Mouse (Mus musculus) left cerebral cortex, postnatal 36 days (tissue): ENCODE data around the gene Olfr628. TPM values are rescaled to one million over a fixed set of nuclear protein-coding genes. Genes with fewer than 3 reads are reported as not detected.
"Not testable (repeated sequence)": the region's sequence is repeated elsewhere in the genome, so short reads cannot be mapped to it uniquely, and the experiment has no call there.

Experiments used
- DNase-seq, 2 experiments: peaks; one replicate each; pipeline ENCODE4 v3.0.0; 2021 to 2022; ENCODE audit warnings: low spot score in 2 of 2, mixed read lengths in 1 of 2
- intact Hi-C: fragments of 180-260 bp; cut with DNase I; formaldehyde crosslinking; loops from one replicate; pipeline ENCODE4 v1.15.1; 2025
- total RNA-seq, 2 experiments: library from RNA; stranded (reverse); gene quantifications; 2 replicates each; pipeline ENCODE4 v1.2.3; 2021

Olfr628 gene
- total RNA-seq = not detected

DNA sequence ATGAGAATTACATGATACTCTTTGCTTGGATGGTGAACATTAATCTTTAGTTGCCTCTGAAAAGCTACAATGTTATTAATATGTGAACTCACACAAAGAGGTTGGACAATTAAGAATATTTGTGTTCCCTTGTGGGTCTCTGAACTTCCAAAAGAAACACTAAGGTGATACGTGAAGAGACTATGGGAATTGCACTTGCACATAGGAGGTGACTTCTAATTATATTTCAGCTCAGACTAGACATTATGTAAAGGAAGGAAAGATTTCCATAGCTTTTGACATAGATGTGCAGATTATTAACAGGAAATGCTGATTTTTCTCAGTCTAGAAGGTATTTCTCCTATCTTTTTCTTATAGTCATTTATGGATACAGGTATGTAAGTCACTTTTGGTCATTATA is at the start of gene Olfr628:
TSS of gene Olfr628 (plus strand) at position 301 of the 400 bp plus-strand sequence.
- intact Hi-C loops = no loop called here
- no peak for DNase-seq

DNA sequence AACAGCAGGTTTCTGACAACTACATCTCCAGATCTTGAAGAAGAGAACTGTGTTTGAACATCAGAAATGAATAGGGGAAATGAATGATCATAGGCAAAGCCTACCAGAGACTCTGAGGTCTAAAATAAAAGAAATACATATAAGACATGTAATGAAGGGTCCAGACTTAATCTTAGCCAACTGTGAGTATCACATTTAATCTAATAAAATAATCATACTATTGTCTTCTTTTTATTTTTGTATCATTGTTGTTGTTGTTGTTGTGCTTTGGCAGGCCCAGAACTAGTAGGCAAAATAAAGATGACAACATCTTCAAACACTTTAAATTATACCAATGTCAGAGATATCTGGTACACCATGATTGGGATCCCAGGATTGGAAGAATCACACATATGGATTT is 47.8 kb upstream of the Olfr628 start, which contains the start of gene Olfr625-ps1:
TSS of gene Olfr625-ps1 (plus strand) at position 301 of the 400 bp plus-strand sequence.
- intact Hi-C loops = no loop called here
- DNase-seq = no peak

DNA sequence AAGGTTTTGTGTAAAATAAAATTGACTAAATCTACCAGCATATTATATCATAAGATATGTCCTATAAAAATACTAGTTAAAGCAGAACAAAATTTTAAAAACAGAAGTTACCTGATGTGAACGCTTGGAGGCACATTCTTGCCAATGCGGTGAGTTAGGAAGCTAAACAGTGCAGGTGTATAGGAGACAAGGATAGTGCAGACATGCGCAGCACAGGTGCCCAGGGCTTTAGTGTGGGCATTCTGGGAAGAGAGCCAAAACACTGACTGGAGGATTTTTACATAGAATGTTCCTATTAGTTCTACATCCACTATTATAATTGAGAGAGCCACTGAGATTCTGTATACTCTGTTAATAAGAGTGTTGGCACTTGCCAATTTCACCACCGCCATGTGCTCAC is 30.7 kb upstream of the Olfr628 start:
- intact Hi-C loops = no loop called here
- DNase-seq = no peak

DNA sequence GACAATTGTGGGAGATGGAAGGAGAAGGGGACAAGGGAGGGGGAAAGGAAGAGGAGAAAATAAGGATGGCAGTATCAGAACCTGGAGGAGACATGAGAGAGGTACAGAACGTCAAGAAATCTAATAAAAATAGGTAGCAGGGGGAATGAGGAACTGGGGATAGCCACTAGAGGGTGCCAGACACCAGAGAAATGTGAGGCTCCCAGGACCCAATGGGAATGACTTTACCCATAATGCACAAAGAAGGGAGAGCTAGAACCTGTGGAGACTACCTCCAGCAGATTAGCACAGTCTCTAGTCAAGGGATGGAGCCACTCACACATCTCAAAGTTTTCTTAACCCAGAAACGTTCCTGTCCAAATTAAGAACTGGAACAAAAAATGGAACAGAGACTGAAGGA is 18.1 kb upstream of the Olfr628 start:
- DNase-seq = no peak
- intact Hi-C loops = no loop called here

DNA sequence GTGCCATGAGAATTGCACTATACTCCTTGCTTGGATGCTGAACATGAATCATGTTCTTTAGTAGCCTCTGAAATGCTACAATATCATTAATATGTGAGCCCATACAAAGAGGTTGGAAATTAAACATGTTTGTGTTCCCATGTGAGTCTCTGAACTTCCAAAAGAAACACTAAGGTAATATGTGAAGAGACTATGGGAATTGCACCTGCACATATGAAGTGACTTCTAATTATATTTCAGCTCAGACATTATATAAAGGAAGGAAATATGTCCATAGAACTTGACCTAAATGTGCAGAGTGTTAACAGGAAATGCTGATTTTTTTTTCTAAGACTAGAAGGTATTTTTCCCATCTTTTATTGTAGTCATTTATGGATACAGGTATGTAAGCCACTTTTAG is 15.8 kb upstream of the Olfr628 start, which contains the start of gene Olfr243:
TSS of gene Olfr243 (plus strand) at position 301 of the 400 bp plus-strand sequence.
- no peak for DNase-seq
- intact Hi-C loops = no loop called here

DNA sequence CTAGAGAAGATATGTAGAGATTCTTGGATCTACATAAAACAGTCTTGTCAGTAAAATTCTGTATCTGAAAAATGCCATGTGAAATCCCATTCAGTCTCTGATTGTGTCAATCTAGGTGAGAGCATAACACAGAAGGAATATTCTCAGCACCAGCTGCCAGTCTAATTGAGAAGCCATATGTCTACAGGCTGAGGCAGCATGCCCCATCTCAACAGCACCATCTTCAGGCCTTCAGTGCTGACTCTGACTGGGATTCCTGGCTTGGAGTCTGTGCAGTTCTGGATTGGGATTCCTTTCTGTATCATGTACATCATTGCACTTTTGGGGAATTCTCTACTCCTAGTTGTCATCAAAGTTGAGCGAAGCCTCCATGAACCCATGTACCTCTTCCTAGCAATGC is 13.8 kb upstream of the Olfr628 start:
- DNase-seq, intact Hi-C loops: not testable (repeated sequence)

DNA sequence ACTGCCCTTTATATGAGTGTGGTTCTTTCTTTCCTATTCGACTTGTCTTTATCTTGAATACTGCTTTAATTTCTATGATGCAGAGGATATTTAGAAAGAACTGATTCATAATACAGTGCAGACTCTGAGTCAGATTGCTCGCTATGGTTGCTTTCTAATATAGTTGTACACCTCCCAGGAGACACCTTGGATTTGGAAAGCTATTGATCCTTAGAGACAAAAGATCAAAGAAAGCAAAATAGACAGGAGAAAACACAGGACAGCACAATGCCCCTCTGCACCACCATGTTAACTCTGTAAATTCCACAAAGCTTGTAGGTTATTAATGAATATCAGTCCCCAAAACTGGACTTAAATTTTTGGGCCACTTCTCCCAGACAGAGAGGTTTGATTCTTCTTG is 14.7 kb downstream of the Olfr628 start, which contains the start of gene Olfr629:
TSS of gene Olfr629 (minus strand) at position 101 of the 400 bp plus-strand sequence.
- DNase-seq = no peak
- intact Hi-C loops = no loop called here

DNA sequence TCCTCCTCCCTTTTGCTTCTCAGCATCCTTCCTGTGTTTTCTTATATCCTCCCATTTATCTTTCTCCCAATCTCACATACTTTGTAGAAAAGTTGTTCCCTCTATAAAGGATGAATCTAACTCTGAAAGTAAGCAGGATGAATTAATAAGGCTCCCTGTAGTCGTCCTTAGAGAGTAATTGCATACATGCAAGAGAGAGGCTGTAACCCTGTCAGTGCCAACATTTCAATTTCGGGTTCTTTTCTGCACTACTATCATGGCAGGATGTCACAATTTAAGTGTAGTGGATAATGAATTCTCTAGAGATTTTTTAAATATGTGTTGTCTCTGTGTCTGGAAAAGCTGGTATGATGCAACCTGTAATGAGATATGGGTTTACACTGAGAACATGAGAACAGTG is 27.1 kb downstream of the Olfr628 start, which contains the start of gene Olfr630:
TSS of gene Olfr630 (minus strand) at position 101 of the 400 bp plus-strand sequence.
- intact Hi-C loops = no loop called here
- DNase-seq = no peak

DNA sequence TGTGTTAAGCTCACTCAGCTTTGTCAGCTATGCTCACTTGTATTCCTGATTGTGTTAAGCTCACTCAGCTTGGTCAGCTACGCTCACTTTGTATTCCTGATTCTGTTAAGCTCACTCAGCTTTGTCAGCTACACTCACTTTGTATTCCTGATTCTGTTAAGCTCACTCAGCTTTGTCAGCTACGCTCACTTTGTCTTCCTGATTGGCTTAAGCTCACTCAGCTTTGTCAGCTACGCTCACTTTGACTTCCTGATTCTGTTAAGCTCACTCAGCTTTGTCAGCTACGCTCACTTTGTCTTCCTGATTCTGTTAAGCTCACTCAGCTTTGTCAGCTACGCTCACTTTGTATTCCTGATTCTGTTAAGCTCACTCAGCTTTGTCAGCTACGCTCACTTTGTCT is 32.0 kb downstream of the Olfr628 start:
- DNase-seq, intact Hi-C loops: not testable (repeated sequence)

DNA sequence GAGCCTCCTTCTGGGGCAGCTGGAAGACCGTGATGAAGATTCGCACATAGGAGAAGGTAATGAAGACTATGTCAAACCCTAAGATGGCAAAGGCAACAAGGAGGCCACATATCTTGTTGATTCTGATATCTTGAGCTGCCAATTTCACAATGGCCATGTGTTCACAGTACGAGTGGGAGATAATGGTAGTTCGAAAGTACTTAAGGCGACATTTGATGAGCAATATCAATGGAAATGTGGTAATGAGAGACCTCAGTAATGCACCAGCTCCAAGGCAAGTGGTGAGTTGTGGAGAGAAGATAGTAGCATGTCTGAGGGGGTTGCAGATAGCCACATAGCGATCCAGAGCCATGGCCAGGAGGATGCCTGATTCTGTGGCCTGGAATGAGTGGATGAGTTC is 37.5 kb downstream of the Olfr628 start:
- intact Hi-C loops, DNase-seq: not testable (repeated sequence)

DNA sequence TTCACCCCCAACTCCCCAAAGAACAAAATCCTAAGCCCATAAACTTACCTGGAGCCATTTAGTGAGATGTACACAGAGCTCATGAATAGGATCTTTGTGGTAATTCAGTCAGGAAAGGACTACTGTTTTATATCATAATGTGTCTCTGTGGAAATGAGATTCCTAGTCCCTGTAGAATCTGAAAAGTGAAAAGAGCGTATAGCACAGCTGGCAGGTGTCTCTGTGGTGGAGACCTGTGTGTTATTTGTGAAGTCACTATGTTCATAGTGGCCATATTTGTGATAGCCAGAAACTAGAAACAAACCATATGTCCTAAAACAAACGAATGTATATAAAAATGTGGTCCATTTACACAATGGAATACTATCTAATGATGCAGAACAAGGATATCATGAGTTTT is 41.3 kb downstream of the Olfr628 start, which contains the start of gene Olfr69:
TSS of gene Olfr69 (minus strand) at position 101 of the 400 bp plus-strand sequence.
- no peak for DNase-seq
- intact Hi-C loops = no loop called here

DNA sequence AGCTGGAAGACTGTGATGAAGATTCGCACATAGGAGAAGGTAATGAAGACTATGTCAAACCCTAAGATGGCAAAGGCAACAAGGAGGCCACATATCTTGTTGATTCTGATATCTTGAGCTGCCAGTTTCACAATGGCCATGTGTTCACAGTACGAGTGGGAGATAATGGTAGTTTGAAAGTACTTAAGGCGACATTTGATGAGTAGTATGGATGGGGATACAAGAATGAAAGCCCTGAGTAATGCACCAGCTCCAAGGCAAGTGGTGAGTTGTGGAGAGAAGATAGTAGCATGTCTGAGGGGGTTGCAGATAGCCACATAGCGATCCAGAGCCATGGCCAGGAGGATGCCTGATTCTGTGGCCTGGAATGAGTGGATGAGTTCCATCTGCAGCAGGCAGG is 47.5 kb downstream of the Olfr628 start:
- intact Hi-C loops, DNase-seq: not testable (repeated sequence)

DNA sequence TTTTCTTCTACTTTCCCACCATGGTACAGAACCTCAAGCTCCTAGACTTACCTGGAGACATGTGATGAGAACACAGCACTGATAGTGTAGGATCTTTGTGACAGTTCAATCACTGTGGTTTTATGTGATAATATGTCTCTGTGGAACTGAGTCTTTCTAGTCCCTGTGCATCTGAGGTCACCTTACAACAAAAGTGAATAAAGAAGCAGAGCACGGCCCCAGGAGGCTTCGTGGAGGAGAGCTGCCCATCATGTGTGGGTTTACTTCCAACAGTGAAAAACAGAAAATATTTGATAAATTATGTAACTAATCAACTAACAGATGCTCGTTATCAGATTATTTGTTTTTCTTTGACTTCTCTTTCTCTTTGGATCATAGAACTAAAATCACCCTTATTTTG is 49.4 kb downstream of the Olfr628 start, which contains the start of gene Olfr68:
TSS of gene Olfr68 (minus strand) at position 101 of the 400 bp plus-strand sequence.
- intact Hi-C loops = no loop called here

More for the DNA sequence above, 49.4 kb downstream of the Olfr628 start, which contains the start of gene Olfr68:
- no peak for DNase-seq

Other genes starting within 250 kb of the Olfr628 start
- not detected for gene Olfr609, start 232.3 kb upstream of the Olfr628 start, total RNA-seq
- gene Olfr610, start 218.3 kb upstream of the Olfr628 start, total RNA-seq = not detected
- not detected for gene Olfr611, start 209.5 kb upstream of the Olfr628 start, total RNA-seq
- not detected for gene Olfr612, start 187.7 kb upstream of the Olfr628 start, total RNA-seq
- gene Olfr613, start 182.3 kb upstream of the Olfr628 start, total RNA-seq = not detected
- not detected for gene Olfr615, start 174.3 kb upstream of the Olfr628 start, total RNA-seq
- not detected for gene Olfr616, start 161.2 kb upstream of the Olfr628 start, total RNA-seq
- not detected for gene Olfr617, start 157.3 kb upstream of the Olfr628 start, total RNA-seq
- not detected for gene Olfr618, start 140.3 kb upstream of the Olfr628 start, total RNA-seq
- gene Olfr619, start 129.8 kb upstream of the Olfr628 start, total RNA-seq = not detected
- not detected for gene Olfr620, start 117.8 kb upstream of the Olfr628 start, total RNA-seq
- gene Olfr622, start 87.7 kb upstream of the Olfr628 start, total RNA-seq = not detected
- not detected for gene Olfr623, start 66.7 kb upstream of the Olfr628 start, total RNA-seq
- gene Olfr624, start 59.2 kb upstream of the Olfr628 start, total RNA-seq = under 1 TPM in 1 of 2 experiments, not detected in 1; 0.07 TPM
- not detected for gene Olfr625-ps1, start 47.7 kb upstream of the Olfr628 start, total RNA-seq
- gene Olfr243, start 15.7 kb upstream of the Olfr628 start, total RNA-seq = not detected
- gene Olfr629, start 14.6 kb downstream of the Olfr628 start, total RNA-seq = not detected
- gene Olfr630, start 27.0 kb downstream of the Olfr628 start, total RNA-seq = not detected
- gene Olfr69, start 41.2 kb downstream of the Olfr628 start, total RNA-seq = not detected
- gene Olfr68, start 49.3 kb downstream of the Olfr628 start, total RNA-seq = not detected
- gene Olfr67, start 61.4 kb downstream of the Olfr628 start, total RNA-seq = not detected
- gene Hbb-bt, start 83.6 kb downstream of the Olfr628 start, total RNA-seq = 10 to 100 TPM; 49.8 to 50.7 TPM
- gene Hbb-bs, start 97.7 kb downstream of the Olfr628 start, total RNA-seq = 100 to 1,000 TPM; 365 to 420 TPM
- gene Hbb-bh2, start 110.1 kb downstream of the Olfr628 start, total RNA-seq = not detected
- gene Hbb-bh1, start 112.8 kb downstream of the Olfr628 start, total RNA-seq = not detected
- gene Hbb-y, start 122.8 kb downstream of the Olfr628 start, total RNA-seq = not detected
- gene Olfr66, start 155.9 kb downstream of the Olfr628 start, total RNA-seq = not detected
- gene Olfr64, start 164.1 kb downstream of the Olfr628 start, total RNA-seq = not detected
- gene Olfr65, start 173.1 kb downstream of the Olfr628 start, total RNA-seq = not detected
- not detected for gene Olfr631, start 198.5 kb downstream of the Olfr628 start, total RNA-seq
- gene Olfr632, start 204.0 kb downstream of the Olfr628 start, total RNA-seq = under 1 TPM in 1 of 2 experiments, not detected in 1; 0.25 TPM
- gene Olfr633, start 214.1 kb downstream of the Olfr628 start, total RNA-seq = not detected
- gene Olfr635, start 240.8 kb downstream of the Olfr628 start, total RNA-seq = under 1 TPM; 0.02 to 0.07 TPM